Mouse (Mus musculus) gastrocnemius, postnatal 10 days (tissue): ENCODE measurements around the gene Rtn4rl1. TPM values are rescaled to one million over a fixed set of nuclear protein-coding genes. Genes with fewer than 3 reads are reported as not detected.

Experiments
- DNase-seq: peaks from one replicate; pipeline ENCODE4 v3.0.0; 2021; ENCODE audit warnings: mixed read lengths
- total RNA-seq, 2 experiments: library from RNA; stranded (reverse); gene quantifications; 2 replicates each; pipeline ENCODE4 v1.2.3; 2021

Rtn4rl1 gene
- total RNA-seq, 2 experiments from 2014 or later: 3.2 to 3.8 TPM

DNA sequence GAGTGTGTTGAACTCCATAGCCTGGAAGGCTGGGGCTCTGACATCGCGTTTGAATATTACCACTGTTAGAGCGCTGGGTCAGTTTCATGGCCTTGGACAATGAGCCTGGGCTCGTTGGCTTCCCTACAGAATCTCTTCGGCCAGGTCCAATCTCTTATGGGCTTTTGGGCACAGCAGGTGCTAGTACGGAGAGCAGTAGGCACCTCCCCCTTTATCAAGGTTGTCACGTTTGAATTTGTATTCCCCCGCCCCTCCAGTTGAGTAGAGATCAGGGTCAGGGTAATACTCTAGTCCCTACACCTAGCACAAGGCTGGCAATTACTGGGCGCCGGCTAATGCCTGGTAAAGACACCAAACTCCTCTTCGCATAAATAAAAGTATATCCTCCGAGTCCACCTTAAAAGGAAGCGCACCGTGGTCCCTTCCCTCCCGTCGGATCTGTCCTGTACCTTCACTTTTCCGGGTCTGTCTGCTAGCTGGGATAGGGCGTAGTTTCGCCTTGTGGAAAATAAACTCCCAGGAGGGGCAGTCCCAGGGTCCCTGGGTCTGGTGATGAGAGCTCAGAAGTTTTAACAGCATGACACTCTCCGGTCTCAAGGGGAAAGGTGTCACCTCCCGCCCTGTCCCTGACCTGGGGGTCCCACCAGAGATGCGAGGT lies 3.7 kb upstream of the Rtn4rl1 start:
- peak; percentile 19 for DNase-seq

DNA sequence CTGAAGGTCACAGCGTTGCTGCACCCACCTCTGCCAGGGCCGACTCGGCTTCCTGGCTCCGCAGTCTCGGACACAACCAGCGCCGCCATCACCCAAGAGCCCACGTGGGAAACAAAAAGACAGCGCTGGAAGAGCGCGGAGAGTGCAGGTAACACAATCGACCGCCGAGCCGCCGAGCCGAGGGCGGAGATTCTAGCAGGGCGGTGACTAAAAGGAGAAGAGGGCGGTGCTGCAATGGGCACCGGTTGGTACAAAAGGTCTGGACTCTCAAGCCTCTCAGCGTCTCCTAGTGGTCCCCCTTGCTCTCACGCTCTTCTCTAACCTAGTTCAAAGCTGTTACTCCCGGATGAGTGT lies 3.2 kb upstream of the Rtn4rl1 start:
- peak; percentile 75 for DNase-seq

DNA sequence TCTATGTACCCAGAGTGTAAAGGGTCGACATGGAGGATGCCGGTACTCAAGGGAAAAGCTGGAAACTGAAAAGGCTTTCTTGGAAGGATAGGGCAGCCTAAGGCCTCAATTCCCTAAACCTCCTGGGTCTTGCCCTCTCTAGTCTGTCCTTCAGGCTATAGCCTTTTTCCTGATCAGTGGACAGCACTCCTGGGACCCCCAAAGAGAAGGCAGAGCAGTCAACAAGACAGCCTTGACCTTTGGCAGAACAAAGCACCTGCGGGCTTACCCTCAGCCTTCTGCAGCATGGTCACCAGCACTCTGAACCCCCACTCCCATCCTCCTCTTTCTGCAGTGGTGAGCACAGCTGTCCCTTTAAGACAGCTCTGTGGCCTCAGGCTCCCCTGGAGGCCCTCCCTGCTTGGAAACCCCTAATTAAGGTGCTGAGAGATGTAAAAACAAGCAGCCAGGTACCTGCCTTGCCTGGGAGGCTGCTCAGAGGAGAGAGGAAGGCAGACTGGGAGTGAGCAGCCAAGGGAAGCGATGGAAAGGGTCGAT lies 2.6 kb upstream of the Rtn4rl1 start, which contains the start of gene Dph1:
TSS of gene Dph1 (minus strand) at position 337 of the 537 bp plus-strand sequence.
- peak; percentile 1 for DNase-seq

DNA sequence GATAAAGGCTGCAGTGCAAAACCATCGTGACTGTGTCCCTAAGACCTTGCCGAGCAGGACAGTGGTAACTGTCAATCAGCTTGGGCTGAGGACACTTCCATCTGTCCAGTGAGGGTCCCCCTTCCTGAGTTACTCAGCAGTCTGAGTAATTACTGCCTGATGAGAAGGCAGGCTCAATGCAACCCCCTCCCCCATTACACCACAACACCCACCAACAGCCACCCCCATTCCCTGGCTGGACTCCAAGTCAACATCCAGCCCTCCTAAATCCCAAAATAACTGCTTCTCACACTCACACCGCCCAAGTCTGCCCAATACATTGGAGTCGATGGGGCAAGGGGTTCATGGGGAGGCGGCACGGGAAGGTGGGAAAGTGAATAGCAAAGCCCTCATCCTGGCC lies 1.7 kb upstream of the Rtn4rl1 start:
- DNase-seq: peak; percentile 2

DNA sequence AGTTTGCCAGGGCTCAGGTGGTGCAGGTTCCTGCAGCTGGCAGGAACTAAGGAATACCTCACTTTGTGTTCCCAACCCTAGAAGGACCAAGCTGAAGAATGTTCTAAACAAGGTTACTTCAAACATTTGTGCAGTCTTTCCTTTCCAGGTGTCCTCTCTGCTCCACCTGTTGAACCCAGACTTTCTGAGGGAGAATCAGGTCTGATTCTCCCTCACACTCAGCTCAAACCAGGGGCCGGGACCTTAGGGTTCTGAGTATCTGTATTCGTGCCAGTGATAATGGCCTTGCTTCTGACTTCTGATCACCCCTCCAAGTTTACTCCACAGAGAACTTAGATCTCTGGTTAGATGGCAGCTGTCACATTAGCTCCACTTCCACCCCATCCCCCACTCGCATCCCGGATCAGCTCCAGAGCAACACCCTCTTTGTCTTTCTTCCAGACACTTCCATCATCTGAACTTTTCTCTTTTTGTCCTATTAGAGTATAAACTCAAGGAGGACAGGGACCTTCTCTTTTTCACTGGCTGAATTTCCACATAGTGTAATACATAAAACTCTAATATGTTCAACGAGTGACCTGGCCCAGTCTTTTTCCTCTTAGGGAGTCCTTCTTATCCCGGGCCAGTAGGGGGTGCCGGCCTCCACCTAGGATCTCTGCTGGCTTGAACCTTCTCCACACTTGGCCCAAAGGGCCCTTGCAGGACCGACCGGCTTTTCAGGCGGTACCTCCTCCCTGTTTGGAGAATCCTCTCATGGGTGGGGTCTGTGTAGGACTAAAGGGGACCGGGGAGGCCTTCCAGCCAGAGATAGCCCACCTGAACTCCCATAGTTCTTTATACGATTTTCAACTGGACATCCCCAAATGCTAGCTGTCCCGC lies 1.0 kb upstream of the Rtn4rl1 start:
- peak; percentile 76 for DNase-seq

DNA sequence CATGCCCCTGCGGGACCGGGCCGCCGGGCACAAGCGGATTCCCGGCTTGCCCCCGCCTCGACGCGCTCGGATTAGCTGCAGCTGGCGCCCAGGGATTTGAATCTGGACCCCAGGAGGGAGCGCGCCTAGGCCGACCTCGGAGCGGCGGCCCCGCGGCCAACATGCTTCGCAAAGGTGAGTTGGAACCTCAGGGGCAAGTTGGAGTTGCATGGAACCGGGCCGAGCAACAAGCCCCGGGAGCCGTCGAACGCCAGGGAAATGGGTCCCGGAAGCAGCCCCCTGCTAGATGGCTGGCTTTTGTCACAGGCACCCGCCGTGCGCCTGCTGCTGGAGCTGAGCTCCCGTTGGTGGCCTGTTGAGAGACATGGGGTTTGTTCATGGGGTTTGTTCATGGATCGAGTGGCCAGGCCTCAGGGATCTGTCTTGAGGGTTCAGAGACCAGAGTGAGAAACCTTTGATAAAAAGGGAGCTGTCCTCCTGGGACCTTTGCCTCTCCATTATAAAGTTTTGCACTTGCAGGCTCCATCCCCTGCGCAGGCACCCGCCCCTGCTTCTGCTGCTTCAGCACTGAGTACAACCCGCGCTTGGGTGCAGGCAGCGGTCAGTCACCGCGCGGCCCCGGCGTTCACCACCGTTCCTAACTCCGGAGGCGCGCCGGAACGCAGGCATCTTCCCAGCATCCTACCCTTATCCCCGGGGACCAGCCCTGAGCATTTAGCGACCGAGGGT lies 702 bp downstream of the Rtn4rl1 start:
- peak; percentile 44 for DNase-seq

DNA sequence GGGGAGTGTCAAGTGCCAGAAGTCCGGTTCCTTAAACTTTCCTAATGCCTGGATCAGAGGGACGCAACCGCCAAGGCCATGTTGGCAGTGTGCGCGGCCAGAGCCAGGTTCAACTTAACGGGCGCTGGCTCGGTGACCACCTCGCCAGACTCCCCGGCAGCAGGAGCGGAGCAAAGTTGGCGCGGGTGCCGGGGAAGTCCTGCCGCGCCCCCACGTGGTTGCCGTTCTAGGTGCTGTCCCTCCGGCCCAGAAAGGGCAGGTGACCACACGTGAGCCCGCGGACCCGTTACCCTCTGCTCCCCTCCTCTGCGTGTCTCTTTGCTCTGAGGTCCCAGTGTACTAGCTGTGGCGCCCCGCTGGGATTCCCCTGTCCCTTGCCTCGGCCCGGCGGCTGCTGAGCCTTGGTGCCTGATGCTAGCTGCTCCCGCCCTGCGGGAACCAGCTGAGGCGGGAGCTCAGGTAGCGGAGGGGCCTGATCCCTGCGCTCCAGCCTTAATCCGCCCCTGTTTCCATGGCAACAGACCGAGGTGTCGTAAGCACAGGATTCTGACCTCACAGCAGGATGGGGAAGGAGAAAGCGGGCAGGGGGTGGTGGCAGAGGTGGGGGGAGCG lies 1.4 kb downstream of the Rtn4rl1 start:
- DNase-seq: peak; percentile 46

DNA sequence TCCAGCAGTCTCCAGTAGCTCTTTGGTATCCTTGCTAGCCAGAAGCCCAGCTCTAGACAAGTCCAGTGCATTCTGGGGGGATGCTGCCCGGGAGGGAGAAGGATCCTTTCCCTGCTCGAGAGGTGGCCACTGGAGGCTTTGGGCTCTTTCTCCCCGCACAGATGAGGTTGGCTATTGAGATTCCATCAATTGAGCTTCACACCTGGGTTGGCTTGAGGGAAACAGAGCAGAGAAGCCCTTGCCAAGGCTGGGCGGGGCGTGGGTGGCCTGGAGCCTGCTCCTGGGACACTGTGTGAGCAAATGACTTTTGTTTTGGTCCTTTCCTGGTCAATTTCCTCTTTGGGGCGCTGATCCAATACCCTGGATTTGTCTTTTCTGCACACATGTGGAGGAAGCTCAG lies 2.5 kb downstream of the Rtn4rl1 start:
- DNase-seq: no peak

DNA sequence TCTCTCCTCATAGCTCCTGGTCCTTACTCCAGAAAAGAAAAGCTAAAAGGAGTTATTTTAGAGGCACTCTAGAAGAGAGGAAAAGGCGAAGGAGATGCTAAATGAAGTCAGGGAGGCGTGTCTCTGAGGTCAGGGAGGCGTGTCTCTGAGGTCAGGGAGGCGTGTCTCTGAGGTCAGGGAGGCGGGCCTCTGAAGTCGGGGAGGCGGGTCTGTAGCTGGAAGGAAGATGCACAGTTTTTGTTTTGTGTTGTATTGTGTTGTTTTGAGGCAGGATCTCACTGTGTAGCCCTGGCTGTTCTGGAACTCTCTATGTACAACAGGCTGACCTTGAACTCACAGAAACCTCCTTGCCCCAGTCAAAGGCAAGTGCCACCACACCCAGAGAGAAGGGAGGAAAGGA lies 4.4 kb downstream of the Rtn4rl1 start:
- no peak for DNase-seq

DNA sequence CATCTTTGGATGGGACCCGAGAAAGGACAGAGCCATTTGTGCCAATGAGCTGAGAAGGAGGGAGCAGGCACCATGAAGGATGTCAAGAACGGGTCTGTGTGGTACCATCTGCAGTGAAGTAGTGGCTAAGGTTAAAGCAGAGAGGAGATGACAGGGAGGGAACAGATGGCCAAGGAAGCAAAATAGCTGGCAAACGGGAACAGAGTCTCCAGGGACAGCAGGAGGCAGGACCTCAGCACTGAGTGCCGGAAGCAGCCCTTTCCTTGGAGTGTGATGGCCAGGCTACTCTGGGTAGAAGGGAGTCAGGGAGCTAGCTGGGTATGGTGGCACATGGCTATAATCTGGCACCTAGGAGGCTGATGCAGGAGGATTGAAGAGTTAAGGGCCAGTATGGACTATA lies 5.2 kb downstream of the Rtn4rl1 start:
- no peak for DNase-seq

DNA sequence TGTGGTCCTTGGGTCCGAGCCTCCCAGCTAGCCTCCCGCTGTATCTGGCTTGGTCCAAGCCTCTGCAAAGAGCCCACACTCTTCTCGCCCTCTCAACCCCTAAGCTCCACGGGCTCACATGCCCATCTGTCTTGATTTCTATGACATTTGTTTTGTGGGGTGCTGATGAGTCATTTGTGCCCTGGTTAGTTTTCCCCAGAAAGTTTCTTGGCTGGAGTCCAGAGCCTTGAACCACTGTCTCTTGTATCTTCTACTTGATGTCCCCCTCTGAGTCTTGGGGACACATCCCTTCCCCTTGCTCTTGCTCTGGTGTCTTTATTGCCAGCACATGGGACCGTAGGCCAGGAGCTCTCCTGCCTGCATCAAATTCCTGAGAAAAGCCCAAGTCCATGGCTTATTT lies 6.4 kb downstream of the Rtn4rl1 start:
- no peak for DNase-seq

DNA sequence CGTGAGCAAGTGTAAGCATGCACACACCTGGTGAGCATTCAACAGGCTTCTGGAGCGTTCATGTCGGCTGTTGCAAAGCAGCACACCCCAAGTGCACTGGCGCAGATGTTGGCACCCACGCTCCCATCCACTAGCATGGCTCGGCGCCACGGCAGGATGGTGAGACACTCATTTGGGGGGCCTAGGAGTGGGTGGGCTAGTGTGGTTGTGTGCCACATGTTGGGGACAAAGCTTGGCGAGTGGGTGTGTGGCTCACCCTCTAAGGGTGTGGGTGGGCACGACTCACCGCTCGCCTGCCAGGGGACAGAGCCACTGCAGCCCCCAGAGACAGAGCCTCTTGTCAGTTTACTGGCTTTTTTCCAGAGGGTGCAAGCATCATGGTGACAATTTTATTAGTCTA lies 7.4 kb downstream of the Rtn4rl1 start:
- DNase-seq: no peak

DNA sequence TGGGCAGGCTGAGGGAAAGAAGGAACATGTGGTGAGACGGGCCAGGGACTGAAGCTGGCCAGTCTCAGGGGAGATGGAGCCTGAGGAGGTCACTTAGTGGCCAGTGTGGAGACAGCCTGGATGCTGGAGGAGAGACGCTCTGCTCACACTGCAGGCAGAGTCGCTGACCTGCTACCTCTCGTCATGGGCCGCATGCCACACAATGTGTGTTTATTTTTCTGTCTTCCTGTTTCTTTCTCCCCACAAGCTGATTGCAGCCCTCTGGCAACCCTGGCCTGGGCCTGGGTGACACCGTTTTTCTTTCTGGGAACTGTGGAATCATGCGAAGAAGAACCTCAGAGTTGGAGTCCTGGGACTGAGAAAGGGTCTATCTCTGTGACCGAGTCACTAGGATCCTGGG lies 8.1 kb downstream of the Rtn4rl1 start:
- DNase-seq: no peak

DNA sequence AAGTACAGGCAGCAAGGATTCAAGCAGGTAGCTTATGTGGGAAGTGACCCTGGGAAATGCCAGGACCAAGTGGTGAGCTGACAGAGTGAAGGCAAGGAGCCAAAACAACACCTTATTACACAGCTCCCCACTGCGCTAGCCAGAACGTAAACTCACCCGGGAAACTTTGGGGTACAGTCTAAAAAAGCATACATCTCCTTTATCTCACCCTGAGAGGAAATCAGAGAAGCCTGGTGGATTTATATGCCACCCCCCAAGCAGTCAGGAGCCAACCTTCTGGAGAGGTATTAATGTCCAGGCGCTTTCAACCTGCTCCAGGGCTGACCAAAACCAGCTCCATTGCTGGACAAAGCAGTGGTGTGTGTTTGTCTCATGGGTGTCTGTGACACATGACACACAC lies 10.3 kb downstream of the Rtn4rl1 start:
- no peak for DNase-seq

DNA sequence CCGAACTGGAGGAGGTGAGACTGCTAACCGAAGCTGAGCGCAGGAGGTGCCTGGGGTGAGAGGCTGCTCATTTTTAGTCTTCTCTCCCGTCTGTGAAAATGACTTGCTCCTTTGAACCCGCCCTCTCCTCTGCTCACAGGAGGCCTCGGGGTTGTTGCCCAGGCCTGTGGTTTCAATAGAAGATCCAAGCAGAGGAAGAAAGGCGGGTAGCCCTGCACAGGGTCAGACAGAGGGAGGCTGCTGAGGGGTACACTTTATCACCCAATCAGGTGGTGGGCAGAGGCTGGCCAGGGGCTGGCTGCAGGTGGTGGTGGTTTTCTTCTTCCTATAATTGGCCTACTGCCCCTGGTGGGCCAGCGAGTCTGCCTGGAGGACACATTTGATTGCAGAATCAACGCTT lies 10.9 kb downstream of the Rtn4rl1 start:
- DNase-seq: no peak

DNA sequence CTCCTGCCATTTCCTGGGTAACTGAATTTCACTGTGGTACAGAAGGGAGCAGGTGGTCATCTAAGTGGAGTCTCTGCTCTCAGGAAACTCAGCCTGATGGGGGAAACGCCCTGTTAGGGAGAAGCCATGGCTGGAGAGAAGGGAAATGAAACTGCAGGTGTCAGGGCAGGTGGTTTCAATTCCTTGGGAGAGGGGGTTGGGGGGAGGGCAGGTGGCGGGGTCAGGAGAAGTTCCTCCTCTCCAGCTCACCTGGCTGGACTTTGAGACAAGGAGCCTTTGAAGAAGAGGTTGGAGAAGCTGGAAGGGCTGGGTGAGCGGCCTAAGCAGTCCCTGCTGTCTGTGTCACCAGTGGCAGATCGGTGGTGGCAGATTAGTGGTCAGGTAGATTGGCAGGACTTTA lies 12.8 kb downstream of the Rtn4rl1 start:
- DNase-seq: no peak

DNA sequence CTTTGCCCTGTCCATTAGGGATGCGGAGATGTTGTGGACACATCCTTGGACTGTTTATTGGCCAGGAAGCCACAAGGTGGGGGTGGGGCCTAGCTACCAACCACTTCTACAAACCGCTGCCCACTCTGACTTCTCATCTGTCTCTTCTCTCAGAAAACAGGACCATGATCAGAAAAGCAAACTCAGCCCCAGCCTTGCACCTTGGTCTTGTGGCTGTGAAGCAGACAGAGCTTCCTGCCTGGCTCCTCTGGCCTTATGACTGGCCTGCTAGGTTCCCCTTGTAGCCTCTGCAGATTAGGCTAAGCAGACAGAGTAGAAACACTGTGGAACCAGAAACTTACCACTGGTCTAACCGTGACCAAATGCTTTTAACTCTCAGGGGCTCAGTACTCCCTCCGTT lies 15.8 kb downstream of the Rtn4rl1 start:
- DNase-seq: no peak

DNA sequence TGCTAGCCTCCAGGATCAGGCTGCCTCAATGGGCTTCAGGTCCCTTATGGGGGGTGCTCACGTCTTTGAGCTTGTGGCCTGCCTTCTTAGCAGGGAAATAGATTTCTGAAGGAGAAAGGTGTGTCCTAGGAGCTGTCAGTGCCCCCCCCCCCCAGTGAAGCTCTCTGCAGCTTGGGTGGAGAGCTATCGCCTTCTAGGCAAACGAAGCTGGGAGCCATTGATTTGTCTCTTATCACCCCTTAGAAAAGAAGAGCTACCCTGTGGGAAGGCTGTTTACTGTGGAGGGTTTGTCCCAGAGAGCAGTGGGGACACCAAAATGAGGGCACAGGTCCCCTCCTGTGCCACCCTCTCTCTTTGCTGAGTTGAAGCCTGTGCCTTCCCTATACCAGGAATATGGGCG lies 16.5 kb downstream of the Rtn4rl1 start:
- no peak for DNase-seq

DNA sequence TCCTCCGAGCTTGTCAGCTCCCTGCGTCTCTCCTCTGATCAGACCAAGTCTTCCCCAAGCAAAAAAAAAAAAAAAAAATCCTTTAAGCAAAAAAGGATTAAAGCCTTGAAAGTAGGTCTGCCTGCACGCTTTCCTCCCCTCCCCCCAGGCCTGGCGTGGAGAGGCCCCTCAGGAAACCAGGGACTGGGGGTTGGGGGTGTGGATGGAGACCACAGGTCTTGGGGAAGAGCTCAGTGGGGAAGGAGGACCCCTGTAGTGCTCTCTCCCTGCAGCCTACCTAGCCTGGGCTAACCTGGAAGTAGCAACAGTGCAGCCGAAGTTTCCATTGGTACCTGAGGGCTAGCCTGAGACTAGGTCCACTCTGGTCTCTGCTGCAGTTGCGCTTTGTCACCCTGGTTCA lies 17.2 kb downstream of the Rtn4rl1 start:
- DNase-seq: no peak

DNA sequence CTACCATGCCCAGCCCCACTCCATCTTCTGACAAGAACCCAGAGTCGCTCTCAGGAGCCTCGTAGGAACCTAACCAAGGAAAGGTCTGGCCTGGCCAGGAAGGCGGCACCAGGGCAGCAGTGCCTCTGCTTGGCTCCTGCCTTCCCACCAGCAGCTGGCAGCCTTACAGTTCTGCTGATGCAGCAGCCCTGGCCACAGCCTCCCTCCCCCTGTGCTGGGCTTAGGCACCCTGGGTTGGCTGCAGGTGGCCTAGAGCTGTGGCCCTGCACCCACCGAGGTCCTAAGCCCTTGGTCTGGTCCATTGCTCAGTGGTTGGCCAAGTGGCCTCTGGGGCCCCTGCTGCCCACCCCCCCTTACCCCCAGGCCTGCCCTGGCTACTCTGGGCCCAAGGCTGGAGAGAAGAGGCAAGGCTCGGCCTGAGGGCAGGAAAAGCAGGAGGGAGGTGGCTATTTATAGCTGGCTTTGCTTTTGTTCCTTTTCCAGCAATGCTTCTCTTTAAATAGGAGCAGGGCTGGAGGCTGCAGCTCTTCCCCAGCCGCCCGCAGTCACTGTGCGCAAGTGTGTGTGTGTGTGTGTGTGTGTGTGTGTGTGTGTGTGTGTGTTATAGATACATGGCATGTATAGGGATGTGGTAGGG lies 18.6 kb downstream of the Rtn4rl1 start:
- DNase-seq: peak; percentile 46

DNA sequence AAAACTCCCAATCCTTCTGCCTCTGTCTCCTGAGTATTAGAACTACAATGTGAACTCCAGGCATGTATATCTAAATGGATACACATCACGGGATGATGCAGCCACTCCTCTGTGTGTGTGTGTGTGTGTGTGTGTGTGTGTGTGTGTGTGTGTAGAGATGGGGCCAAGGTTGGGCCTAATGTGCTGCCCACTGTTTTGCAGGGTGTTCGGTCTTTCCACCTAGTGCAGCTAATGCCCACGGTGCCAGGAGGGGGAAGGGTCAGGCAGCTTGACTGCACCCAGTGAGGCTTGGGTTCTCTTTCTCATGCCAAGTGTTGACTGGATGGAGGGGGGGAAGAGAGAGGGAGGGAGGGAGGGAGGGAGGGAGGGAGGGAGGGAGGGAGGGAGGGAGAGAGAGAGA lies 19.3 kb downstream of the Rtn4rl1 start:
- no peak for DNase-seq
